Mouse (Mus musculus) midbrain, embryonic 16.5 days (tissue): ENCODE measurements around the gene Hdac5. TPM values are rescaled to one million over a fixed set of nuclear protein-coding genes. Genes with fewer than 3 reads are reported as not detected.
A peak's percentile ranks its signal among the peaks of the same experiment; 100 is the strongest.

Experiments used
- ATAC-seq: fragments of 200-750 bp; cut with Nextera tagmentation; 2 replicates; pipeline ENCODE4 v1.8.0; 2017; ENCODE audit warnings: moderate TSS enrichment
- H3K27ac ChIP-seq: fragments of 300-500 bp; sonication (generic); 2 replicates; pipeline ENCODE4 v1.5.1; 2014; ENCODE audit warnings: mild to moderate bottlenecking, low read length, mixed read lengths
- H3K27me3 ChIP-seq: fragments of 300-500 bp; sonication (generic); 2 replicates; pipeline ENCODE4 v1.6.1; 2014; ENCODE audit warnings: low read depth, low read length, mixed read lengths; ENCODE audit not compliant: control insufficient read depth, insufficient read depth
- H3K36me3 ChIP-seq: fragments of 300-500 bp; sonication (generic); 2 replicates; pipeline ENCODE4 v1.6.1; 2014; ENCODE audit warnings: mild to moderate bottlenecking, low read length, moderate library complexity, mixed read lengths; ENCODE audit not compliant: control insufficient read depth, insufficient read depth
- H3K4me1 ChIP-seq: fragments of 300-500 bp; sonication (generic); 2 replicates; pipeline ENCODE4 v1.6.1; 2014; ENCODE audit warnings: mild to moderate bottlenecking, low read length, mixed read lengths; ENCODE audit not compliant: control insufficient read depth, insufficient read depth
- H3K4me2 ChIP-seq: fragments of 300-500 bp; sonication (generic); 2 replicates; pipeline ENCODE4 v1.6.1; 2014; ENCODE audit warnings: mild to moderate bottlenecking, low read length, mixed read lengths
- H3K4me3 ChIP-seq: fragments of 300-500 bp; sonication (generic); 2 replicates; pipeline ENCODE4 v1.5.1; 2014; ENCODE audit warnings: low read depth, mild to moderate bottlenecking, low read length, moderate library complexity, mixed read lengths
- H3K9ac ChIP-seq: fragments of 300-500 bp; sonication (generic); 2 replicates; pipeline ENCODE4 v1.6.1; 2014; ENCODE audit warnings: low read depth, low read length, mixed read lengths
- H3K9me3 ChIP-seq: fragments of 300-500 bp; sonication (generic); replicated peaks from 2 replicates; pipeline ENCODE4 v1.6.1; 2014; ENCODE audit warnings: mild to moderate bottlenecking, low read length, mixed read lengths; ENCODE audit not compliant: control insufficient read depth, poor library complexity, severe bottlenecking
- WGBS: fragments of 180-500 bp; shearing (Covaris S2); extraction: QIAGEN DNeasy Blood & Tissue Kit; methylation state at CpG from one replicate; pipeline ENCODE4 v1.1.7; 2014; 5-methylcytosine and 5-hydroxymethylcytosine counted together
- microRNA-seq: library from miRNA; unstranded; fragments of <30 nt; microRNA quantifications from one replicate; pipeline ENCODE4, GENCODE M21; 2017
- polyA plus RNA-seq: library from polyadenylated mRNA; unstranded; fragments of >200 nt; fragmentation: Nextera tagmentation; extraction: Ambion mirVana; gene quantifications from 2 replicates; pipeline ENCODE4 v1.2.1, GENCODE M21; 2015

The Hdac5 gene
- polyA plus RNA-seq, 1 experiment from 2014 or later, result 74.4 TPM

DNA sequence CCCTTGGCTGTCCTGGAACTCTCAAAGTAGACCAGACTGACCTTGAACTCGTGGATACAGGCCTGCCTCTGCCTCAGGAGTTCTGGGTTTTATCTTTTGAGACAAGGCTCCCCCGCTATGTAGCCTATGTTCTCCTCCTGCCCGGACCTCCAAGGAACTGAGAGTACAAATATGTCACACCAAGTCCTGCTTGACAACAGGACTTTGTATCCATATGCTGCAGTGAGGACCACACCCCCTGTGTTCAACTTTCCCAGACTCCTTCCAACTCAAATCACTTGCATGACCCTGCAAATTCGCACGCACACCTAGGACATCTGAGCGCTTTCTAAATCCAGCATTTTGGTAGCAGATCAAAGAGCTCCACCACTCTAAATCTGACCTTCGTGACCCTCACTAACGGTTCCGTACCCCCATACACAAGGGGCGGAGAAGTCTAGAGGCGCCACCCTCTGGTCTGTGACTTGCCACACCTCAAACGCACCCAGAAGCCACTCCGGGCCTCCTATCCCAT is 85.0 kb downstream of the Hdac5 start:
- no peak for ATAC-seq
- H3K27ac ChIP-seq, result no peak overlapping the region
- peaks cover 3% of the 10 kb centered on the region for H3K4me1 ChIP-seq
- no peaks in the 10 kb centered on the region for H3K36me3 ChIP-seq
- H3K9me3 ChIP-seq, result no peaks in the 10 kb centered on the region
- H3K9ac ChIP-seq, result no peak overlapping the region
- peaks cover 61% of the 10 kb centered on the region for H3K27me3 ChIP-seq
- 24% methylated on average over 13 of the region's 13 CpGs for WGBS
- peak overlapping the region; percentile 15; the same call in 1 of the 2 replicates for H3K4me2 ChIP-seq
- no peak overlapping the region for H3K4me3 ChIP-seq

Small RNAs within 50 kb of the gene (microRNA-seq; reads per million reads assigned to microRNA genes)
- gene Mir8101, result 3.8 reads per million, percentile 19 among the genes with 10 or more reads in this experiment

Other genes with a start within 250 kb of the Hdac5 start
- gene Cfap97d1, start 245.9 kb downstream of the Hdac5 start, polyA plus RNA-seq, result not detected in 2 replicates
- gene Dusp3, start 243.2 kb downstream of the Hdac5 start, polyA plus RNA-seq, result 25.6 and 29.7 TPM in 2 replicates
- 57.4 and 64.6 TPM in 2 replicates for gene Mpp3, start 201.7 kb downstream of the Hdac5 start, polyA plus RNA-seq
- gene Cd300lg, start 188.7 kb downstream of the Hdac5 start, polyA plus RNA-seq, result 0.23 and 0.46 TPM in 2 replicates
- gene Mpp2, start 141.7 kb downstream of the Hdac5 start, polyA plus RNA-seq, result 31.8 and 39.9 TPM in 2 replicates
- not detected in 2 replicates for gene Ppy, start 128.8 kb downstream of the Hdac5 start, polyA plus RNA-seq
- gene Pyy, start 122.3 kb downstream of the Hdac5 start, polyA plus RNA-seq, result not detected in 2 replicates
- gene Nags, start 84.7 kb downstream of the Hdac5 start, polyA plus RNA-seq, result 0.20 TPM in 1 of 2 replicates, not detected in the other
- 45.8 and 46.5 TPM in 2 replicates for gene Tmem101, start 73.8 kb downstream of the Hdac5 start, polyA plus RNA-seq
- gene Lsm12, start 44.9 kb downstream of the Hdac5 start, polyA plus RNA-seq, result 87.8 and 95.3 TPM in 2 replicates
- 39.0 and 42.9 TPM in 2 replicates for gene G6pc3, start 40.5 kb downstream of the Hdac5 start, polyA plus RNA-seq
- gene BC030867, start 18.7 kb upstream of the Hdac5 start, polyA plus RNA-seq, result 1.6 and 1.8 TPM in 2 replicates
- 0.07 and 0.10 TPM in 2 replicates for gene Asb16, start 38.6 kb upstream of the Hdac5 start, polyA plus RNA-seq
- gene Tmub2, start 54.8 kb upstream of the Hdac5 start, polyA plus RNA-seq, result 72.8 and 78.5 TPM in 2 replicates
- 28.3 and 28.9 TPM in 2 replicates for gene Atxn7l3, start 66.5 kb upstream of the Hdac5 start, polyA plus RNA-seq
- gene Ubtf, start 89.6 kb upstream of the Hdac5 start, polyA plus RNA-seq, result 70.1 and 85.2 TPM in 2 replicates
- 2.3 and 3.5 TPM in 2 replicates for gene Slc4a1, start 136.0 kb upstream of the Hdac5 start, polyA plus RNA-seq
- gene Rundc3a, start 163.2 kb upstream of the Hdac5 start, polyA plus RNA-seq, result 151 and 155 TPM in 2 replicates
- 144 and 150 TPM in 2 replicates for gene Slc25a39, start 177.8 kb upstream of the Hdac5 start, polyA plus RNA-seq
- 65.2 and 75.8 TPM in 2 replicates for gene Grn, start 200.1 kb upstream of the Hdac5 start, polyA plus RNA-seq
- gene Fam171a2, start 217.5 kb upstream of the Hdac5 start, polyA plus RNA-seq, result 18.1 and 20.5 TPM in 2 replicates
- 8.3 and 11.6 TPM in 2 replicates for gene Itga2b, start 240.0 kb upstream of the Hdac5 start, polyA plus RNA-seq